Mouse (Mus musculus) kidney, adult 8-10 months (tissue): ENCODE data around the gene Cep57.
"Not testable (repeated sequence)": the region's sequence is repeated elsewhere in the genome, so short reads cannot be mapped to it uniquely, and the experiment has no call there.

Experiments used
- DNase-seq, 2 experiments: peaks; one replicate each; pipeline ENCODE4 v3.0.0; 2022

The Cep57 gene

DNA sequence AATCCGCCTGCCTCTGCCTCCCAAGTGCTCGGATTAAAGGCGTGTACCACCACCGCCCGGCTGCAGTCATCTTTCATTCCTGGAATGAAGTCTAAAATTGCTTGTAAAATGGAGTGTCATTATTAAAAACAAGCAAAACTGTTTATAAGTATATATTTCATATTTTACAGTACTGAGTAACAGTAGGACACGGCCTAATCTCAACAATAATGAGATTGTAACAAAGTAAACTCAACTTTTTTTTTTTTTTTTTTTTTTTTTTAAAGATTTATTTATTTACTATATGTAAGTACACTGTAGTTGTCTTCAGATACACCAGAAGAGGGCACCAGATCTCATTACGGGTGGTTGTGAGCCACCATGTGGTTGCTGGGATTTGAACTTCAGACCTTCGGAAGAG is 36.0 kb downstream of the Cep57 start:
- DNase-seq: not testable (repeated sequence)

DNA sequence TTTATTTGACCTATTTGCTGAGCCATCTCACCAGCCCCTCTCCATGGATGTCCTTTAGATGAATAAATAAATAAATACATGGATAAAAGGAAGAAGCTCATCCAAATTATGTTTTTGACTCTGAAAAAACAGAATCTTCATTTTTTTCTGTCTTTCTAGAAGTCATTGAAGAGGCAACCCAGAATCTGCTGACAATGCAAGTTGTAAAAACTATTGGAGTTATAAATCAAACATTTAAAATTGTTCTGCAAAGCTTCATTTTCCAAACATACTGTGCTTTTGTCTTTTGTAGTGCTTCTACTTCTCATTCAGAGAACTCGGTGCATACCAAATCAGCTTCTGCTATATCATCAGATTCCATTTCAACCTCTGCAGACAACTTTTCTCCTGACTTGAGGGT is 44.9 kb downstream of the Cep57 start:
- no peak for DNase-seq

- DNase-seq: no peak
These were observed 52.2 kb downstream of the Cep57 start for GRCm38 (mm10) chr9:13774732-13775131.

- DNase-seq: no peak
These were observed 60.3 kb downstream of the Cep57 start for GRCm38 (mm10) chr9:13766570-13766969.

GRCm38 (mm10) chr9:13765624-13766023 is 61.3 kb downstream of the Cep57 start:
- no peak for DNase-seq

DNA sequence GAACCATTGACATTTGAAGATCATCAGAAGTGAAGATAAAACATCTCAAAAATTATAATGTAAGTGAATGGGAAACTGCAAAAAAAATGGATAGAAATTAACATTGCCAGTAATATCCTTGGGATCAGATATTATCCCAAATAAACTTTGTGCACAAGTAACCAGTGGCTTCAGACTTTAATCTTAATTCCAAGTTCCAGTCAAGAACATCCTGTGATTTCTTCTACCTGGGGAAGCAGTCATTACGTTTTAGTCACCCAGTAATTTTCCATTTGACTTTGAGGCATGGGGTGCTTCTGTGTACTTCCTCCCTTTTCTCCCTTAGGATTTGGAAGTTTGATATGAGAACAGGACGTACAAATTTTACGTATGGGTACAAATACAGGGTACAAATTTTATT is 66.5 kb downstream of the Cep57 start:
- DNase-seq: peak in 1 of 2 experiments; percentile 15
